Mouse (Mus musculus) forebrain, embryonic 13.5 days (tissue): ENCODE measurements around the gene Siah2. TPM values are rescaled to one million over a fixed set of nuclear protein-coding genes. Genes with fewer than 3 reads are reported as not detected.
A peak's percentile ranks its signal among the peaks of the same experiment; 100 is the strongest.

Experiments
- ATAC-seq: fragments of 200-750 bp; cut with Nextera tagmentation; 2 replicates; pipeline ENCODE4 v1.8.0; 2017
- H3K27ac ChIP-seq: fragments of 300-500 bp; sonication (generic); 2 replicates; pipeline ENCODE4 v1.5.1; 2015; ENCODE audit warnings: inconsistent platforms, mild to moderate bottlenecking, moderate library complexity
- H3K27me3 ChIP-seq: fragments of 300-500 bp; sonication (generic); 2 replicates; pipeline ENCODE4 v1.6.1; 2015; ENCODE audit warnings: mild to moderate bottlenecking, inconsistent platforms
- H3K36me3 ChIP-seq: fragments of 300-500 bp; sonication (generic); 2 replicates; pipeline ENCODE4 v1.6.1; 2015; ENCODE audit warnings: mild to moderate bottlenecking, inconsistent platforms; ENCODE audit not compliant: poor library complexity, severe bottlenecking
- H3K4me1 ChIP-seq: fragments of 300-500 bp; sonication (generic); 2 replicates; pipeline ENCODE4 v1.6.1; 2015; ENCODE audit warnings: inconsistent platforms
- H3K4me2 ChIP-seq: fragments of 300-500 bp; sonication (generic); 2 replicates; pipeline ENCODE4 v1.6.1; 2015; ENCODE audit warnings: inconsistent platforms, mild to moderate bottlenecking, moderate library complexity
- H3K4me3 ChIP-seq: fragments of 300-500 bp; sonication (generic); 2 replicates; pipeline ENCODE4 v1.5.1; 2015; ENCODE audit warnings: mild to moderate bottlenecking, inconsistent platforms
- H3K9ac ChIP-seq: fragments of 300-500 bp; sonication (generic); 2 replicates; pipeline ENCODE4 v1.6.1; 2015; ENCODE audit warnings: mild to moderate bottlenecking, inconsistent platforms
- H3K9me3 ChIP-seq: fragments of 300-500 bp; sonication (generic); replicated peaks from 2 replicates; pipeline ENCODE4 v1.6.1; 2016; ENCODE audit warnings: inconsistent platforms
- WGBS: fragments of 180-500 bp; shearing (Covaris S2); methylation state at CpG from one replicate; pipeline ENCODE4 v1.1.7; 2015; 5-methylcytosine and 5-hydroxymethylcytosine counted together
- polyA plus RNA-seq: library from polyadenylated mRNA; unstranded; fragments of >200 nt; fragmentation: Nextera tagmentation; extraction: Ambion mirVana; gene quantifications from 2 replicates; pipeline ENCODE4 v1.2.1, GENCODE M21; 2015

Siah2 gene
- 4.7 and 5.4 TPM in 2 replicates for polyA plus RNA-seq

DNA sequence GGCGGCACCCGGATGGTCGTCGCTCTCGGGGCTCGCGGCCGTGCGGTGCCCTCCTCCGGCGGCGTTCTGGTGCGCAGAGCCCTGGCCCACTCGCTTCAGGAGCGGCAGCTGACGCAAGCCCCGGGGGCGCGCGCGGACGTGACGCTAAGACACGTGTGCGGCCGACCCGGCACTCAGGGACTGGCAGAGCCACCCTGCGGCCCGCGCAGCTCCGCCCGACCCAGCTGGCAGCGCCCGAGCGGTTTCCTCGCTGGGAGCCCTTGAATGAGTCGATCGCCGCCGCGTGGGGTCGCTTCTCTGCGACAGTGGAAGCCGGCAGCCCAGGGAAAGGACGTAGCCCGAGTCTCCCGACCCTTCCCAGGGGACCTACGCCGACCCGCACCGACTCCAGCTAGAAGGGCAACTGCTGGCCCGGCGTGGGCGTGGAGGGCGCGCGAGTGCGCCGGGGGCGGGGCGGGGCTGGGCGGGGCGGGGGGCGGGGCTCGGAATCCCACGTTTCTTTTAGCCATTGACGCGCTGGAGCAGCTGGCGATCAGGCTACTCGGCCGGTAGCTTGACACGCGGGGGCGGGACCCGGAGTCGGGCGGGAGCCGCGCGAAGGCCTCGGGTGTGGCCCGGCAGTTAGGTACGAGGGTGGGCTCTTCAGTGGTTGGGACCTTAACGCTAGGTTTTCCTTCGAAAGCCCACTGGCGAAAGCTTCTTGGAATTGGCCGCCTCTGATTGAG is at the start of gene Siah2:
Gene Siah2 (minus strand): TSS at position 404 of the 725 bp plus-strand sequence.
- peak within 1 kb of the TSS; percentile 92 for H3K4me2 ChIP-seq
- peak within 1 kb of the TSS; percentile 84 for H3K27ac ChIP-seq
- no peaks in the 10 kb centered on the region for H3K36me3 ChIP-seq
- peak; percentile 97 for ATAC-seq
- H3K4me3 ChIP-seq, result peak within 1 kb of the TSS; percentile 78
- no peaks in the 10 kb centered on the region for H3K9me3 ChIP-seq
- peaks cover 22% of the 10 kb centered on the region for H3K4me1 ChIP-seq
- WGBS, result under 1% methylated on average over 66 of the region's 87 CpGs
- peaks cover 14% of the 10 kb centered on the region; the same call in 1 of the 2 replicates for H3K27me3 ChIP-seq
- H3K9ac ChIP-seq, result peak within 1 kb of the TSS; percentile 87

DNA sequence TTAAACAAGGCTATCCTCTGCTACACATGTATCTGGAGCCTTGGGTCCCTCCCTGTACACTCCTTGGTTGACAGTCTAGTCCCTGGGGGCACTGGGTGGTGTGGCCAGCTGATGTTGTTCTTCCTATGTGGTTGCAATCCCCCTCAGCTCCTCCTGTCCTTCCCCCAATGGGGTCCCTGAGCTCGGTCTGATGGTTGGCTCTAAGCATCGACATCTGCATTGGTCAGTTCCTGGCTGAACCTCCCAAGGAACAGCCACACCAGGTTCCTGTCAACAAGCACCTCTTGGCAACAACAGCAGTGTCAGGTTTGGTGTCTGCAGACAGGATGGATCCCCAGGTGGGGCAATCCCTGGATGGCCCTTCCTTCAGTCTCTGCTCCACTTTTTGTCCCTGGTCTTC is 47.3 kb upstream of the Siah2 start:
- 57% methylated on average over 2 of the region's 2 CpGs for WGBS
- Histone ChIP-seq H3K36me3 (no peaks in the 10 kb centered on the region), H3K27me3 (no peaks in the 10 kb centered on the region), H3K4me2 (no peak overlapping the region), H3K4me3 (no peak overlapping the region), H3K27ac (no peak overlapping the region), H3K9me3 (no peaks in the 10 kb centered on the region), H3K9ac (no peak overlapping the region), H3K4me1 (no peaks in the 10 kb centered on the region)
- ATAC-seq, result no peak

- H3K27me3 ChIP-seq, result no peaks in the 10 kb centered on the region
- H3K4me3 ChIP-seq, result no peak overlapping the region
- H3K4me2 ChIP-seq, result no peak overlapping the region
- no peaks in the 10 kb centered on the region for H3K36me3 ChIP-seq
- H3K9ac ChIP-seq, result peak overlapping the region; percentile 34; the same call in 1 of the 2 replicates
- no peak overlapping the region for H3K27ac ChIP-seq
- no peaks in the 10 kb centered on the region for H3K9me3 ChIP-seq
- 8% methylated on average over 6 of the region's 6 CpGs for WGBS
- ATAC-seq, result peak; percentile 57; the same call in 1 of the 2 replicates
- no peaks in the 10 kb centered on the region for H3K4me1 ChIP-seq
Observed at GRCm38 (mm10) chr3:58738346-58739089, 46.3 kb upstream of the Siah2 start.

GRCm38 (mm10) chr3:58731520-58731919 is 39.3 kb upstream of the Siah2 start:
- H3K4me3 ChIP-seq, result no peak overlapping the region
- H3K9me3 ChIP-seq, result no peaks in the 10 kb centered on the region
- H3K27ac ChIP-seq, result no peak overlapping the region
- H3K27me3 ChIP-seq, result no peaks in the 10 kb centered on the region
- ATAC-seq, result no peak
- H3K4me2 ChIP-seq, result no peak overlapping the region
- H3K9ac ChIP-seq, result no peak overlapping the region
- 84% methylated on average over 5 of the region's 5 CpGs for WGBS
- H3K4me1 ChIP-seq, result peaks cover 8% of the 10 kb centered on the region
- no peaks in the 10 kb centered on the region for H3K36me3 ChIP-seq

DNA sequence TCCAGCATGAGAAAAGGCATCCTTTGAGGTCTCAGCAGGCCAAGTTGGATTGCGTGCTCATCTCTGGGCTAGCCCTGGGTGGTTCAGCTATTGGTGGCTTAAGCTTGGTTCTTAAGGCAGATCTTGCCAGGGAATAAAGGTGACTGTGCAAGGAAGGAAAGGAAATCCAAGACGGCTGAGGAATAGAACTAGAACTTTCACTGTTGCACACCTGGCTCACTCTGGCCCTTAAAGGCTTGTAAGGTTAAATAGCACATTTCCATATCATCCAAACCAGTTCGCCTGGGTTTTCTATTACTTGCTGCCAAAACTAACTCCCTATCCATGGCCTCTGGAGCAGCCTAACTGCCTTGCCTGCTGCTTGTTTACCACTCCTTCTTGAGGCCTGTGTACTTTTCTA is 38.4 kb upstream of the Siah2 start:
- WGBS, result 87% methylated on average over 3 of the region's 3 CpGs
- no peaks in the 10 kb centered on the region for H3K36me3 ChIP-seq

DNA sequence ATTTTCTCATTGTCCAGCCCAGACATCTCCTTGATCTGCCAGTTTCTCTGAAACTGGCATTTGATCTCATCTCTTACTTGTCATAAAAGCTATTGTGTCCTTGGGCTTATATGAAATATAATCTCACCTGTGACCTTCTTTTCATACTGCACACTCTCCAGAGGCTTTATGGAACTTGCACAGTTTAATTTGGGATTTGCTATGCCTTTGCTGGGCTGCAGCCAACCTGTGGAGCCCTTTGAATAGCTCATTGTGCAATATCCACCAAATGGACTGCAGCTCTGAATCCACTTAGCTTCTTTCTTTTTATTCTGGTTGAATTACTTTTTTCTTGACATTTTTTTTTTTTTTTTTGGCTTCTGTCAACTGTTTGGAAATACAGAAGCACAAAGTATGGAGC is 37.3 kb upstream of the Siah2 start:
- Histone ChIP-seq H3K27ac (no peak overlapping the region), H3K4me3 (no peak overlapping the region), H3K4me2 (no peak overlapping the region), H3K27me3 (no peaks in the 10 kb centered on the region), H3K9ac (no peak overlapping the region), H3K9me3 (no peaks in the 10 kb centered on the region), H3K36me3 (no peaks in the 10 kb centered on the region), H3K4me1 (peaks cover 8% of the 10 kb centered on the region)
- ATAC-seq, result 0 out of 2 replicates have a peak, but pooled peaks have one; percentile 39

More for the DNA sequence above, 38.4 kb upstream of the Siah2 start:
- no peaks in the 10 kb centered on the region for H3K27me3 ChIP-seq
- H3K27ac ChIP-seq, result no peak overlapping the region
- H3K4me1 ChIP-seq, result peaks cover 8% of the 10 kb centered on the region
- H3K4me2 ChIP-seq, result no peak overlapping the region
- no peak for ATAC-seq
- H3K4me3 ChIP-seq, result no peak overlapping the region
- no peak overlapping the region for H3K9ac ChIP-seq
- H3K9me3 ChIP-seq, result no peaks in the 10 kb centered on the region

DNA sequence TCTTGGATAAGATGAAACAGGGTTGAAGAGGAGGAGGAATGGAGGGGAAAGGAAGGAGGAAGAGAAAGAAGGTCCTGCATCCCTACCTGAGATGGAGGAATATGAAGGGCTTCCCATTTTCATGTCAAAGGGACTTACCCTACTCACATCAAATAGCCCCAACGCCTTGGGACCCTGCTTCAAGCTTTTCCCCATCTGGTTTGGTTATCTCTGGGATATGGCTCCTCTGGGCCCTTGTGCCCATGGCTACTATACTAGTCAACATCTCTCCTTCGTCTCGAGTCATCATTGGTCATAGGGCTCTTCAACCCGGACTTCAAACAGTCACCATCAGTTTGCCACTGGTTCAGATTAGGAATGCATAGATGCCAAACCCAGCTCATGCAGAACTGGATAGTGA is 35.4 kb upstream of the Siah2 start:
- Histone ChIP-seq H3K27ac (no peak overlapping the region), H3K4me3 (no peak overlapping the region), H3K27me3 (no peaks in the 10 kb centered on the region), H3K9me3 (no peaks in the 10 kb centered on the region), H3K36me3 (no peaks in the 10 kb centered on the region), H3K4me1 (peaks cover 8% of the 10 kb centered on the region), H3K9ac (no peak overlapping the region), H3K4me2 (no peak overlapping the region)
- WGBS, result 89% methylated on average over 4 of the region's 4 CpGs
- ATAC-seq, result no peak

- Histone ChIP-seq H3K36me3 (no peaks in the 10 kb centered on the region), H3K9ac (no peak overlapping the region), H3K27ac (no peak overlapping the region), H3K27me3 (no peaks in the 10 kb centered on the region), H3K4me3 (no peak overlapping the region), H3K9me3 (no peaks in the 10 kb centered on the region), H3K4me2 (no peak overlapping the region), H3K4me1 (peaks cover 8% of the 10 kb centered on the region)
- ATAC-seq, result no peak
- WGBS, result 50% methylated on average over 3 of the region's 3 CpGs
Observed at GRCm38 (mm10) chr3:58727012-58727411, 34.8 kb upstream of the Siah2 start.

GRCm38 (mm10) chr3:58726374-58726773 is 34.2 kb upstream of the Siah2 start:
- 81% methylated on average over 3 of the region's 3 CpGs for WGBS
- H3K4me1 ChIP-seq, result peaks cover 8% of the 10 kb centered on the region
- H3K9ac ChIP-seq, result no peak overlapping the region

GRCm38 (mm10) chr3:58724815-58725214 is 32.6 kb upstream of the Siah2 start:
- no peak overlapping the region for H3K4me3 ChIP-seq
- H3K9ac ChIP-seq, result no peak overlapping the region
- H3K36me3 ChIP-seq, result no peaks in the 10 kb centered on the region
- no peak overlapping the region for H3K27ac ChIP-seq
- peaks cover 6% of the 10 kb centered on the region for H3K4me1 ChIP-seq
- no peaks in the 10 kb centered on the region for H3K27me3 ChIP-seq
- H3K9me3 ChIP-seq, result no peaks in the 10 kb centered on the region
- no peak for ATAC-seq
- no peak overlapping the region for H3K4me2 ChIP-seq

More at GRCm38 (mm10) chr3:58726374-58726773, 34.2 kb upstream of the Siah2 start:
- ATAC-seq, result no peak
- no peaks in the 10 kb centered on the region for H3K9me3 ChIP-seq
- H3K4me2 ChIP-seq, result no peak overlapping the region
- H3K36me3 ChIP-seq, result no peaks in the 10 kb centered on the region
- no peaks in the 10 kb centered on the region for H3K27me3 ChIP-seq
- no peak overlapping the region for H3K27ac ChIP-seq
- H3K4me3 ChIP-seq, result no peak overlapping the region

GRCm38 (mm10) chr3:58723656-58724055 is 31.5 kb upstream of the Siah2 start:
- WGBS, result 91% methylated on average over 2 of the region's 2 CpGs
- H3K4me2 ChIP-seq, result no peak overlapping the region
- no peaks in the 10 kb centered on the region for H3K9me3 ChIP-seq
- H3K4me3 ChIP-seq, result no peak overlapping the region
- no peaks in the 10 kb centered on the region for H3K4me1 ChIP-seq
- no peaks in the 10 kb centered on the region for H3K36me3 ChIP-seq
- H3K9ac ChIP-seq, result no peak overlapping the region
- H3K27ac ChIP-seq, result no peak overlapping the region
- no peak for ATAC-seq
- H3K27me3 ChIP-seq, result no peaks in the 10 kb centered on the region

- Histone ChIP-seq H3K27me3 (no peaks in the 10 kb centered on the region), H3K4me3 (no peak overlapping the region), H3K36me3 (no peaks in the 10 kb centered on the region), H3K4me1 (no peaks in the 10 kb centered on the region), H3K9me3 (no peaks in the 10 kb centered on the region), H3K9ac (no peak overlapping the region), H3K4me2 (no peak overlapping the region), H3K27ac (no peak overlapping the region)
- 73% methylated on average over 9 of the region's 9 CpGs for WGBS
- ATAC-seq, result no peak
Observed at GRCm38 (mm10) chr3:58719461-58720230, 27.4 kb upstream of the Siah2 start.
